Mouse (Mus musculus): ENCODE data around the gene Itga2b.

The Itga2b gene

GRCm38 (mm10) chr11:102469648-102470357 lies at the start of gene Itga2b:
Gene Itga2b (minus strand): TSS chr11:102470122.
- in situ Hi-C loops (cut with MboI, MseI): no loop called here

DNA sequence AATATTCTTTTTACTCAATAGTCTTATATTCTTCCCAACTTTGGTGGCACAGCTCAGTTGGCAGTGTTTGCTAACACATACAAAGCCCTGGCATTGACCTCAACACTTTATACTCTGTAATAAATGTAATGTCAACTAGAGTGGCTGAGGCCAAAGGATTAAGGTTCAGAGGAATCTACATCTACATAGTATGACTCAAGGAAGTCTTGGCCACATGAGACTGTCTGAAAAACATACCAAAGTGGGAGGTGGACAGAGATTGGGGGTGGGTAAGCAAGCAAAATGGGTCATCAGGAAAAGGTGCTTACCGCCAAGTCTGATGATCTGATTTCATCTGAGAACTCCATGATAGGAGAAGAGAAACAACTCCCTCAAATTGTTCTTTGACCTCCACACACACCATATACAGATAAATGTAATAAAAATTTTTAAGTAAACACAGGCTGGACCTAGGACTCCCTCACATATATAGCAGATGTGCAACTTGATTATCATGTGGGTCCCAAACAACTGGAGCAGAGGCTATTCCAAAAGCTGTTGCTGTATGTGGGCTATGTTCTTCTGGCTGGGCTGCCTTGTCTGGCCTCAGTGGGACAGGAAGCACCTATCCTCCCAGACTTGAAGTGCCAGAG lies 45.0 kb upstream of the Itga2b start:
- in situ Hi-C loops (cut with MboI, MseI): loop anchor here (10.0 kb wide), 1 partner anchor 720 kb away; no protein-coding TSS in a partner anchor

DNA sequence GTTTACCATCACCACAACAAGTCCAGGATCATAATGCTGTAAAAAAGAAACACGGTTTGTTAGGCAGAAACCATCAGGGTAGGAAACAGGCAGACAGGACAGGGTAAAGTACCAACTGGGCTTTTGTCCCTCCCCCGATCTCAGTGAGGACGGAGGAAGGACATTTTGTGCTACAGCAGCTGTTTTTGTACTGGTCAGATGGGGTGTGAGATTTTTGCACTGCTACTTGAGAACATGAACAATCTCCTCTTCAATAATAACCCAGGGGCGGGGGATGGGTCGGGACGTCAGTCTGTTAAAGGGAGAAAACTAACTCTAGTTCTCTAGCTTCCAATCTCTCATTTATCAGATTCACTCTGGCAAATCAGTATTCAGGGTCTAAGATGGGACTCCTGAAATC lies 40.3 kb upstream of the Itga2b start:
- in situ Hi-C loops (cut with MboI, MseI): loop anchor here (10.0 kb wide), 1 partner anchor 715 kb away; no protein-coding TSS in a partner anchor

DNA sequence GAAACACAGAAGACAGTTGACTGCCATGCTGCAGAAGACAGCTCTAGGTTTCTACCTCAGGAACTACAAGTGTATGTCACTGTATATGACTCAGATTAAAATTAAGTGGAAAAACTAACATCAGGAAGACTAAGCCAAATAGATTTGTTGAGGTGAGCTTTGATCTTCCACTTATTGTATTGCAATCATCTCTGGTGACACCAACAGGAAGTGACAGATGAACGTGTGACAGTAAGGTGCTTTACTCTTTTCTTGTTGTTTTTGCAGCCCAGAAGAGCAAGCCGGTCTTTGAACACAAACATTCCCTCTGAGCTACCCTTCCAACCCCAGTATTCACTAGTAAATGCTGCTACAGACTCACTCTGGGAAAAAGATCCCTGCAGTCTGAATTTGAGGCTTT lies 26.8 kb upstream of the Itga2b start:
- in situ Hi-C loops (cut with MboI, MseI): no loop called here

GRCm38 (mm10) chr11:102496206-102496605 lies 26.3 kb upstream of the Itga2b start:
- in situ Hi-C loops (cut with MboI, MseI): no loop called here

- in situ Hi-C loops (cut with MboI, MseI): no loop called here
These were observed 25.8 kb upstream of the Itga2b start for GRCm38 (mm10) chr11:102495742-102496141.

- in situ Hi-C loops (cut with MboI, MseI): no loop called here
These were observed 25.2 kb upstream of the Itga2b start for GRCm38 (mm10) chr11:102495114-102495513.

- in situ Hi-C loops (cut with MboI, MseI): no loop called here
These were observed 24.2 kb upstream of the Itga2b start for GRCm38 (mm10) chr11:102494063-102494650.

GRCm38 (mm10) chr11:102493241-102493640 lies 23.3 kb upstream of the Itga2b start:
- in situ Hi-C loops (cut with MboI, MseI): no loop called here

DNA sequence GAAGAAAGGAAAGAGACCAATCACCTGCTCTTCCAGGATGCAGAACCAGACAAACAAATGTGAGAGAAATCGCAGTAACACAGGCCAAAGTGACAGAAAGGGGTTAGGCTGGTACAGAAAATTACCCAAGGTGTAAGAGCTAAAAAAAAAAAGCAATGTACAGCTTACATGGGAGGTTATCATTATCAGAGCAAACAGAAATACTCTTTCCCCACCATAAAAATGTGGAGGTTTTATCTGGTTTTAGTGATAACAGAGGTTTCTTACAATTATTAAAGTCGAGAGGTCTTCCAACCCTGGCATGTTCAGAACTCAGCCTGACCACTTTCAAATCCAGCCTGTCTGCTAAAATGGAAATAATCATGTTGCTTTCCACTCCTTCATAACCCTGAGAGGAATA lies 18.0 kb upstream of the Itga2b start:
- in situ Hi-C loops (cut with MboI, MseI): loop anchor here (5.0 kb wide), 1 partner anchor 164 kb away; no protein-coding TSS in a partner anchor

DNA sequence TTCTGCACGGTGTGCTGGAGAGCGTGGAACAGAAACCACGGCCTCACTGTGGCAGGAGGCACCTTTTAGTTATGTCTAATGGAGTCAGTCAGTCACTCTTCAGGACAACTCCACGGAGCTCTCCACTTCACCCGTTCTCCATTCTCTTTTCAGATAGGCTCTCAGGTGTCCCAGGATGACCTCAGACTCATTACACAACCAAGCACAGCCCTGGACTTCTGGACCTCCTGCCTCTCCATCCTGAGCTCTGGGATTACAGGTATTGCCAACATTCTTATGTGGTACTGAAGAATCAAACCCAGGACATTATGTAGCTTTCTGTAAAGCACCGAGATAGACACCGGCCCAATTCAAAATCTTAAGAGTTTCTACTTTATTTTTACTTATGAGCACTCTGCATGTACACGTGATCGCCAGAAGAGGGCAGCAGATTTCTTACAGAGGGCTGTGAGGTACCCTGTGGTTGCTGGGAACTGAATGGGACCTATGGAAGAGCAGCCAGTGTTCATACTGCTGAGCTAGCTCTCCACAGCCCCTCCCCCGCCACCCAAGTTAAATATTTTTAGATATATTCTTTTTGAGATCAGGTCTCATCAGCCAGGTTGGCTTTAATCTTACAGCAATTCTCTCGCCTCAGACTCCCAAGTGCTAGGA lies 16.9 kb upstream of the Itga2b start:
- in situ Hi-C loops (cut with MboI, MseI): loop anchor here (5.0 kb wide), 1 partner anchor 165 kb away; no protein-coding TSS in a partner anchor

DNA sequence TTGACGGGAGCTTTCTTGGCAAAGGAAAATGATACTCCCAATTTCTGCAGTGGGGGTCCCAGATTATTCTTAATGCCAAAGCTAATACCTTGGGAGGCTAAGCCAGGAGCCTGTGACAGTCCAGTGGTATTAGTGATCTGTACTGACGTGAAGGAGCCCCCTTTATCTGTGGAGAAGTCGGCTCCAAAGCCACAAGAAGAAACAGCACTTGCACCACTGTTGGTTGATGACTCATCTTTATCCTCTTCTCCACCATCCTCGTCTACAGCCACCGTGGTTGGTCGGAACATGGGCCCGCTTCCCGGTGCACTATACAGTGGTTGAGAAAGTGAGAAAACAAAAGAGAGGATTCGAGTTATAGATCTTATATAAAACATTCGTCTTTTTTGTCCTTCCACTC lies 11.9 kb upstream of the Itga2b start:
- in situ Hi-C loops (cut with MboI, MseI): no loop called here

GRCm38 (mm10) chr11:102480897-102481296 lies 11.0 kb upstream of the Itga2b start:
- in situ Hi-C loops (cut with MboI, MseI): no loop called here

GRCm38 (mm10) chr11:102480111-102480510 lies 10.2 kb upstream of the Itga2b start:
- in situ Hi-C loops (cut with MboI, MseI): no loop called here

DNA sequence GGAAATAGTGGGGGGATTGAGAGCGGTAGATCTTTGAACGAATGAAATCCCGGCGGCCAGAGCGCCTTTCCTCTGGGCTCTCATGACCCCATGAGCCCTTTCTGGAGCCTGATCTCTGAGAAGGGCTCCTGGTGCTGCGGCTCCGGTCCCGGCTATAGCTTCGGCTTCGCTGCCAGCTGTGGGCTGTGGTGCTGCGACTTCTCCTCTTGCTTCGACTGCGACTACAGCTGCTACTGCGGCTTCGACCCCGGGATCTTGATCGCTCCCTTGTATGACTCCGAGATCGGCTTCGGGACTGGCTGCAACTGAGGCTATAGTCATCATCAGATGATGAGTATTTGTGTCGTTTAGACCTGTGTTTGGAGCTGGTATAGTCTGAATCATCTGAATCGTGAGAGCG lies 9.7 kb upstream of the Itga2b start:
- in situ Hi-C loops (cut with MboI, MseI): no loop called here

GRCm38 (mm10) chr11:102478671-102479070 lies 8.7 kb upstream of the Itga2b start:
- in situ Hi-C loops (cut with MboI, MseI): no loop called here

DNA sequence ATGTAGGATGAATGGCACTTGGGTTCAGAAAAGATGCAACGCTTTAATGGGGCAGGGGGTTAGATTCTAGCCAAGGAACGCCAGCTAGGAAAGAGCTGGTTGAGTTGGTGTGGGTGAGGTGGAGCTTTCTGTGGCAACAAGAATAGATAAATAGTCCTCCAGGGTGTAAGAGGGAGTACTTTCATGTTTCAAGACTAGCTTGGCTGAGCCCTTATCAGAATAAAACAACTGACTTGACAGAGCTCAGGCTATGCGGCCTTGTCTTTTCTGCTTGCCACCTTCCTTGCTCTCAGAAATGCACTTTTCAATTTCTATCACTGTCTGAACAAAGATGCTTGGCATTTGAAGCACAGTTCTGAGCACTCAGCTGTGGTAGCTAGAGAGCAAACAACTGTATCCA lies 5.1 kb upstream of the Itga2b start:
- in situ Hi-C loops (cut with MboI, MseI): no loop called here

DNA sequence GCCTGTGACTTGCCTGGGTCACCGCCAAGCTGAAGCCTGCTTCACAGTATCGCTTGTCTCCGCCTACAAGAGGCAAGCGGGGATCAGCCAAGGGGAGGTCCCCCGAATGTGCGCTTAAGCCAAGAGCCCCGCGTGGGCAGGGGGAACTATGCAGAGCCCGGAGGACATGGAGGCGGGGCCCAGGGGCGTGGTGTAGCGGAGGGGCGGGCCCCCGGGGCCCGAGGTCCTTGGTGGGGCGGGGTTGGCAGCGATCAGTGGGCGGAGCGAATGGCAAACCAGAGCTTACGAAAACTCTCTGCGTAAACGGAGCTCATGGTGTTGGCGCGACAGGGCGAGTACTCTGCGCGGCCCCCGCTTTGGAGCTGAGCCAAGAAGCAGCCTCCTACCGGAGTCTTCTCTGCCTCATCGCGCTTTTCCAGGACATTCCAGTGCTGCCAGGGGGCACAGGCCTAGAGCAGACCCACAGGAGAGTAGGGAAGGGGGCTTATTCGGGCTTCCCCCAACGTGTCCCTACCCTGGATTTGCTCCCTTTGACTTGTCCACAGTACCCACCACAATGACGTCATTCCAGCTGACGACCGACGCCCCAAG lies 2.8 kb downstream of the Itga2b start:
- in situ Hi-C loops (cut with MboI, MseI): no loop called here

- in situ Hi-C loops (cut with MboI, MseI): no loop called here
These were observed 4.0 kb downstream of the Itga2b start for GRCm38 (mm10) chr11:102465713-102466436.

DNA sequence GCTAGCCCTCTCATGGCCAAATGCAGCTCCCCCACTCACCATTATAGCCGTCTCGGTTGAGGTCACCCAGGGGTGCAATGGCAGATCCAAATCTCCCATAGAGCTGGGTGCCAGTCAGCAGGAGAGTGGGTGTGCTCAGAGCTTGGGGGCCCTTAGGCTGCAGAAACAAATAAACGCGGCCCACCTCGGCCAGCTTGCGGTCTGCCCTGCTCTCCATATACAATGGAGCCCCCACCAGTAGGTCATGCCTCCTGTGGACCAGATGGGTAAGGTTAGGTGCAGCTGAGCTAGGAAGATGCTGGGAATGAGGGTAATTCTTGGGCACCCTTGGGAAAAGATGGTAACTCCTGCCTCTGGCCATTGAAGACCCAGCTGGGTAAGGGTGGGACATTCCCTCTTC lies 5.0 kb downstream of the Itga2b start:
- in situ Hi-C loops (cut with MboI, MseI): no loop called here

DNA sequence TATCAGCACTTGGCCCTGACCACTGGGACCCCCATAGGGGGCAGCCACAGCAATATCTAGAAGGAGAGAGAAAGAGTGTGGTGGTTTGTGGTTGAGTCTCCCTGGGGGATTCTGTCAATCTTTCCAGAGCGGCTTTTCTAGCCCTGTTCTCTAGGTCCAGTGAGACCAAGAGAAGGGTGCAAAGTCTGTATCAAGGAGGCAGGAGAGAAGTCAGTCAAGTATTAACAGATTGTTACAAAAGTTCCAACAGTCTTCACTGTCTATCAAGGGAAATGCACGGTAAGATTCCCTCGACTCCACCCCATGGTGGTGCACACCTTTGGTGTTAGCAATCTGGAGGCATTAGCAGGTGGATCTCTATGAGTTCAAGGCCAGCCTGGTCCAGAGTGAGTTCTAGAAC lies 8.2 kb downstream of the Itga2b start:
- in situ Hi-C loops (cut with MboI, MseI): no loop called here
